Mouse (Mus musculus) cerebellum, adult 2 months (tissue): ENCODE measurements around the gene Fzd4. TPM values are rescaled to one million over a fixed set of nuclear protein-coding genes. Genes with fewer than 3 reads are reported as not detected.

Experiments used
- DNase-seq, 2 experiments: peaks; one replicate each; pipeline ENCODE4 v3.0.0; 2021
- H3K27ac ChIP-seq: fragments of 200-500 bp; 2 replicates; pipeline ENCODE4 v1.5.1; 2012; ENCODE audit warnings: low read length, control low read depth, inconsistent platforms; ENCODE audit not compliant: insufficient read depth
- H3K27me3 ChIP-seq: fragments of 200-500 bp; 2 replicates; pipeline ENCODE4 v1.6.1; 2012; ENCODE audit warnings: inconsistent platforms, mild to moderate bottlenecking, low read length, moderate library complexity; ENCODE audit not compliant: control insufficient read depth, insufficient read depth
- H3K4me1 ChIP-seq: fragments of 200-500 bp; 2 replicates; pipeline ENCODE4 v1.6.1; 2011; ENCODE audit warnings: low read length; ENCODE audit not compliant: control insufficient read depth, insufficient read depth
- H3K4me3 ChIP-seq: fragments of 200-500 bp; replicated peaks from 2 replicates; pipeline ENCODE3; 2011; ENCODE audit warnings: mild to moderate bottlenecking, low read depth, low read length, control low read depth; ENCODE audit not compliant: insufficient read depth
- CTCF ChIP-seq: fragments of 200-500 bp; IDR thresholded peaks from 2 replicates; pipeline ENCODE4 v1.5.1; 2011; ENCODE audit warnings: low read depth, mild to moderate bottlenecking, control low read depth, low read length, moderate library complexity, borderline replicate concordance; ENCODE audit not compliant: insufficient read depth
- POLR2A ChIP-seq: fragments of 200-500 bp; IDR thresholded peaks from 2 replicates; pipeline ENCODE4 v1.6.1; 2011; ENCODE audit warnings: low read length, control low read depth, borderline replicate concordance; ENCODE audit not compliant: insufficient read depth
- WGBS: fragments of 180-500 bp; shearing (Covaris S2); methylation state at CpG from one replicate; pipeline ENCODE4 v1.1.7; 2018; 5-methylcytosine and 5-hydroxymethylcytosine counted together
- polyA plus RNA-seq: library from polyadenylated mRNA; depleted of rRNA; stranded (reverse); fragments of >200 nt; gene quantifications from 2 replicates; pipeline ENCODE4 v1.2.3, GENCODE M21; 2012

The Fzd4 gene
- polyA plus RNA-seq, 1 experiment, result 5.6 TPM

DNA sequence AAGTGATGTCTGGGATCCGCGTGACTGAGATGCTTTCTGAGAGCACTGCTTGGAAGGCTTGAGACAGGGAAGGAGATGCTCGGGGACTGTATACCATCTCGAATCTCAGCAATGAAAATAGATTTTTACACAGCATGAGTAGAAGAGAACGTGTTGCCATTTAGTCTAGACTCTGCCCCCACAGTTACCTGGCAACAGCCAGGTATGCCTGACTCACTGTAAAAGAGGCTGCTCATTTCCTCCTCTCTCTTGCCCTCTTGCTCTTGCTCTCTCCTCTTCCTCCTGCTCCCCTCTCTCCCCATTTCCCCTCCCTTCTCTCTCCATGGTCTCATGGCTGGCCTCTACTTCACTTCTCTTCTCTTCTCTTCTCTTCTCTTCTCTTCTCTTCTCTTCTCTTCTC lies 20.5 kb downstream of the Fzd4 start:
- Histone ChIP-seq H3K27me3 (no peaks in the 10 kb centered on the region), H3K4me1 (no peaks in the 10 kb centered on the region), H3K4me3 (no peak overlapping the region), H3K27ac (no peak overlapping the region)
- no peak for TF ChIP-seq POLR2A
- no peak for TF ChIP-seq CTCF
- DNase-seq, result no peak
- WGBS, result 66% methylated on average over 5 of the region's 5 CpGs

DNA sequence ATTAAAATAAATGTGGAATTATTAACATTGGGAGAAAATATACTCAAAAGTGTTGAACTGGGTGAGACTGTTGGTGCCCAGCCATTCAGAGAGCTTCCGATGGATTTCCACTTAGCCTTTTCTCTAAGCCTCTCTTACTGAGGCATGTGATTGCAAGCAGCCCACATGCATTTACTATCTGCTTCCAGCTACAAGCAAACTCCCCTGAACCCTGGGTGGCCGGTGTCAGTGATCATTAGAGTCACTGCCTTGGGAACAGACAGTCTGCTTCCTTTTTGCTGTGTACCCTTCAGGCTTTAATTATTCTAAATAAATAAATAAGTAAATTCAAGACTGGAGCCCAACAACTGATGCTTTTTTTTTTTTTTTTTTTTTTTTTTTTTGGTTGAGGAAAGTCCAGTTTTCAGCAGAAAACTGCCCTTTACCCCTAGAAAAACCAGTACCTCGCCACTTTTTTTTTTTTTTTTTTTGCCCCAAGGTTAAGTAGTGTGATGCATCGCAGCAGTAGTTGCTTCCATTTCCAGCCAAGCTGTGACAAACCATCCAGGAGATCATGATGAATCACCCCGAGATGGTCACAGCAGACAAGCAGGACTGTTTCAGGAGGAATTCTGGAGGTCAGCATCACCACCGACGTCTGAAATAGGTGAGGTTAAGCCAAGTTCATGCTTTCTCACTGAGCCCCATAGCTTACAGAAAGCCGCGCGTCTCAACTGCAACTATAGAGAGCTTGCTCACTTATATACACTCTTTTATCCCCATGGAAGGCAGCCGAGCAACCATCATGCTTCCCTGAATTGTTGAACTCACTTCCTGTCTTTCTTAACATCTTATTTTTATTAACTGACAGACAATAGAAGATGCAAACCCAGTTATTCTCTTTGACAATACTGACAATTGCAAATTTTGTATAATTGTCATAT lies 21.9 kb downstream of the Fzd4 start:
- no peak overlapping the region for H3K4me3 ChIP-seq
- WGBS, result 80% methylated on average over 11 of the region's 11 CpGs

DNA sequence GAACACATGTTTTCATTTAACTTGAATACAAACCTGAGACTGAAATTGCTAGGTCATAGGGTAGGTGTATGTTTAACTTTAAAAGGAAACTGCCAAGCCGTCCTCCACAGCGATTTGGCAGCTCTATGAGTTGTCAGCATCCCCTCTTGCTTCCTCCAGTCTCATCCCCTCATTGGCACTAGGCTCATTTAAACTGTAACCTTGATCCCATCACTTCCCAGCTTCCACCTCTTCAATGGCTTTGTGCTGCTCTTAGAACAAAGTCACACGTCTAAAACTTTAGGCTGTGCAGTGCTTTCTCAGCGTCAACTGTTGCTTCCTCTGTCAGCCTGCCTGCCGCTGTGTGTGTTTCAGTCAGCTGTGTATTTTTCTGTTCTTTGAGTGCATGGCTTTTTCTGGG lies 22.9 kb downstream of the Fzd4 start:
- no peaks in the 10 kb centered on the region for H3K4me1 ChIP-seq
- H3K4me3 ChIP-seq, result no peak overlapping the region
- TF ChIP-seq POLR2A (no peak), CTCF (no peak)
- no peaks in the 10 kb centered on the region for H3K27me3 ChIP-seq
- no peak for DNase-seq
- no peak overlapping the region for H3K27ac ChIP-seq
- WGBS, result 61% methylated on average over 5 of the region's 5 CpGs

More for the DNA sequence above, 21.9 kb downstream of the Fzd4 start:
- Histone ChIP-seq H3K4me1 (no peaks in the 10 kb centered on the region), H3K27me3 (no peaks in the 10 kb centered on the region), H3K27ac (no peak overlapping the region)
- no peak for DNase-seq
- no peak for TF ChIP-seq POLR2A
- no peak for TF ChIP-seq CTCF

DNA sequence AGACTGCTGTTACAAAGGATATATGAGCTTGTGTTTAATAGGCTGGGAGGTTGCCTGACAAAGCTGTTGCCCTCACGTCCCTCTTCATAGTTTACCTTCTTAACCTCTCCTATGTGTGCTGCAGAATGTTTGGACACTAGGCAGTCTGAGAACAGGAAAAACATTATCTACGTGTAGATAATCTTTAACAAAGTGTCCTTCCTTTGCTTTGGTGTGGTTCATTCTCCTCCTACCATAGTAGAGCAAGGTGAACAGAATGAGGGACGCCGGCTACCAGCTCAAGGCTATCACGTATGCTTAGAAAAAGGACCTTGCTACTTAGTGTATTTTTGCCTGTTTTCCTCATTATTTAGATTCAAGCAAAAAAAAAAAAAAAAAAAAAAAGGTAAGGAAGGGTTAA lies 24.6 kb downstream of the Fzd4 start:
- no peak overlapping the region for H3K27ac ChIP-seq
- WGBS, result 95% methylated on average over 5 of the region's 5 CpGs
- no peak for DNase-seq
- TF ChIP-seq POLR2A (no peak), CTCF (no peak)
- no peaks in the 10 kb centered on the region for H3K4me1 ChIP-seq
- H3K4me3 ChIP-seq, result no peak overlapping the region
- H3K27me3 ChIP-seq, result no peaks in the 10 kb centered on the region

DNA sequence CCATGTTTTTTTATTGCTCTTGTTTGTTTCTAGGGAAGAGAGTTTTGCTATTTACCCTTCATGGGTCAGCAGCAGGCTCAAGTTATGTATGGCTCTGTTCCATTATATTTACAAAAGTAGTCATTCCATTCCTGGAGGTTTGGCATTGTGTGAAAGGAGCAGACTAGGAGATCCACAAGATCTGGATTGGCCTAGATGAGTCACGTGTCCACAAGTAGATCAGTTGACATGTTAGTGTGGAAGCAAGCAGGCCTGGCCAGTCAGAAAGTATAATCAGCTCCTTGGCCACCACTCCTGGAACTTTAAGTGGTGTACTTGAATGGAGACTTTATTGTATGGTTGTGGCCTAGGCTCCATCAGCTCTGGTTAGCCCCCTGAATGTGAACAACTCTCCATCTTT lies 25.2 kb downstream of the Fzd4 start:
- TF ChIP-seq POLR2A (no peak), CTCF (no peak)
- 80% methylated on average over 1 of the region's 1 CpGs for WGBS
- no peak for DNase-seq
- no peak overlapping the region for H3K27ac ChIP-seq
- H3K27me3 ChIP-seq, result no peaks in the 10 kb centered on the region
- H3K4me1 ChIP-seq, result no peaks in the 10 kb centered on the region
- H3K4me3 ChIP-seq, result no peak overlapping the region

DNA sequence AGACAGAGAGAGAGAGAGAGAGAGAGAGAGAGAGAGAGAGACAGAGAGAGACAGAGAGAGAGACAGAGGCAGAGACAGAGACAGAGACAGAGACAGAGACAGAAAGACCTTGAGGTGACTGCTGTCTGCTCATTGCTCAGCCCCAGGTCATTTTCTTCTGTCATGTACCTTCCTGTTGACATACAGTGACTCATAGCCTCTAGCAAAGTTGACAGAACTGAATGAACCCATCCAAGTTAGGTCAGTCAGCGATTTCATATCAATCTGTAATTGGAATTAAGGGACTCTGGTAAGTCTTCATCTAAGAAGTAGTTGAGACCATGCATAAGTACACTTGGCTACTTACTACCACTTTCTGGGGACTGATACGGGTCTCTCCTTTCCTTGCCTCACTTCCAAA lies 27.0 kb downstream of the Fzd4 start:
- Histone ChIP-seq H3K4me1 (no peaks in the 10 kb centered on the region), H3K27ac (no peak overlapping the region), H3K27me3 (no peaks in the 10 kb centered on the region), H3K4me3 (no peak overlapping the region)
- WGBS, result 92% methylated on average over 2 of the region's 2 CpGs
- no peak for TF ChIP-seq POLR2A
- no peak for TF ChIP-seq CTCF
- DNase-seq, result no peak

DNA sequence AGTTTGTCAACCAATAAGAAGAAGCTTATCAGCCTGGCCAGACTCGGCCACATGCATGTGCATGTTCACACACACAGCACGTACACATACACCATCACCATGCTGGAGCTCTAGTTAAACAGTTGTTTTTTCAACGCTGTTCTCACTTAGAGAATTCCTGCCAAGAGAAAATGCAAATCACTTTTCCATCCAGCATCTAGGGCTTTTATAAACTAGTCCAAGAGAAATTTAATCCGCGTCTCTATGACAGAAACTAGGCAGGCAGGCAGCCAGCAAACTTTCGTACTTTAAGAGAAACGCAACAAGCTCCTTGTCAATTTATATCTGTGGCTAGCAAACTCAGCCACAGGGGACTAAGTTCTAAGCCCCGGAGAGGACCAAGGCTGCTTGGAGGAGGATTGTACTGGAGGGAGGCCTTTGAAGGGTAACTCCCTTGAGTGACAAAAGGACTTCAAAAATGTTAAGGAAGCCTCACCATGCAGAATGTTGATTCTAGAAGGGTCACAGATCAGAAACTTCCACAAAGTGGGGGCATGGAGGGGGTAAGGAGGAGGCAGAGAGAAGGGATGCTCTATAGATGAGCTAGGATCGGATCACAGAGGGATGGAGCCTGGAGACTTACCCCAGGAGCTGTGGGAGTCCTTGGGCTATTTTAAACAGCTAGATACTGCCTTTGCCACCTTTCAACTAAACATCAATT lies 29.2 kb downstream of the Fzd4 start:
- WGBS, result 18% methylated on average over 9 of the region's 9 CpGs
- DNase-seq, result no peak
- H3K27ac ChIP-seq, result no peak overlapping the region

GRCm38 (mm10) chr7:89433893-89434616 lies 29.9 kb downstream of the Fzd4 start:
- no peak for DNase-seq
- no peak overlapping the region for H3K27ac ChIP-seq
- no peak for TF ChIP-seq CTCF
- no peak for TF ChIP-seq POLR2A
- H3K27me3 ChIP-seq, result no peaks in the 10 kb centered on the region
- no peak overlapping the region for H3K4me3 ChIP-seq
- 74% methylated on average over 8 of the region's 8 CpGs for WGBS
- H3K4me1 ChIP-seq, result no peaks in the 10 kb centered on the region

More for the DNA sequence above, 29.2 kb downstream of the Fzd4 start:
- Histone ChIP-seq H3K4me1 (no peaks in the 10 kb centered on the region), H3K4me3 (no peak overlapping the region), H3K27me3 (no peaks in the 10 kb centered on the region)
- no peak for TF ChIP-seq CTCF
- TF ChIP-seq POLR2A, result no peak
